Mouse (Mus musculus): ENCODE measurements around the gene Tns1.

Gene Tns1

GRCm38 (mm10) chr1:74014538-74015327 is 109.5 kb downstream of the Tns1 start:
- DNase-seq (ENCODE audit: low spot score in 2 of 2): no peak

GRCm38 (mm10) chr1:74013296-74014031 is 110.8 kb downstream of the Tns1 start:
- no peak for DNase-seq (ENCODE audit: low spot score in 2 of 2)

- no peak for DNase-seq (ENCODE audit: low spot score in 2 of 2)
These were observed 111.5 kb downstream of the Tns1 start for GRCm38 (mm10) chr1:74012706-74013105.

GRCm38 (mm10) chr1:74009495-74009894 is 114.8 kb downstream of the Tns1 start:
- no peak for DNase-seq (ENCODE audit: low spot score in 2 of 2)

GRCm38 (mm10) chr1:74008966-74009365 is 115.3 kb downstream of the Tns1 start:
- DNase-seq (ENCODE audit: low spot score in 2 of 2): no peak

GRCm38 (mm10) chr1:74008498-74008897 is 115.8 kb downstream of the Tns1 start:
- DNase-seq (ENCODE audit: low spot score in 2 of 2): no peak

- no peak for DNase-seq (ENCODE audit: low spot score in 2 of 2)
These were observed 116.7 kb downstream of the Tns1 start for GRCm38 (mm10) chr1:74007398-74008050.

GRCm38 (mm10) chr1:74005020-74005419 is 119.2 kb downstream of the Tns1 start:
- no peak for DNase-seq (ENCODE audit: low spot score in 2 of 2)

- no peak for DNase-seq (ENCODE audit: low spot score in 2 of 2)
These were observed 120.5 kb downstream of the Tns1 start for GRCm38 (mm10) chr1:74003723-74004122.

GRCm38 (mm10) chr1:74001449-74001820 is 122.8 kb downstream of the Tns1 start:
- no peak for DNase-seq (ENCODE audit: low spot score in 2 of 2)

GRCm38 (mm10) chr1:74000810-74001448 is 123.3 kb downstream of the Tns1 start:
- DNase-seq (ENCODE audit: low spot score in 2 of 2): no peak

GRCm38 (mm10) chr1:74000191-74000651 is 124.0 kb downstream of the Tns1 start:
- DNase-seq (ENCODE audit: low spot score in 2 of 2): no peak

- no peak for DNase-seq (ENCODE audit: low spot score in 2 of 2)
These were observed 124.7 kb downstream of the Tns1 start for GRCm38 (mm10) chr1:73999533-73999932.

GRCm38 (mm10) chr1:73998925-73999375 is 125.3 kb downstream of the Tns1 start:
- DNase-seq (ENCODE audit: low spot score in 2 of 2): no peak

GRCm38 (mm10) chr1:73998131-73998865 is 126.0 kb downstream of the Tns1 start:
- no peak for DNase-seq (ENCODE audit: low spot score in 2 of 2)

GRCm38 (mm10) chr1:73997341-73997740 is 126.9 kb downstream of the Tns1 start:
- no peak for DNase-seq (ENCODE audit: low spot score in 2 of 2)

GRCm38 (mm10) chr1:73996650-73997049 is 127.6 kb downstream of the Tns1 start:
- no peak for DNase-seq (ENCODE audit: low spot score in 2 of 2)

- DNase-seq (ENCODE audit: low spot score in 2 of 2): peak; percentile 22 to 54
These were observed 128.0 kb downstream of the Tns1 start for GRCm38 (mm10) chr1:73996209-73996608.

GRCm38 (mm10) chr1:73995063-73995810 is 129.0 kb downstream of the Tns1 start:
- DNase-seq (ENCODE audit: low spot score in 2 of 2): no peak

- no peak for DNase-seq (ENCODE audit: low spot score in 2 of 2)
These were observed 130.3 kb downstream of the Tns1 start for GRCm38 (mm10) chr1:73993901-73994426.
